ENCODE assay signal across 24 mouse cellular contexts in genomic region chr11:49425257-49425927, GRCm38 (mm10). TPM values are rescaled to one million over a fixed set of nuclear protein-coding genes. Genes with fewer than 3 reads are reported as not detected.
"Had no signal": no experiment of that assay in that cellular context is flagged by ENCODE, and none has a peak within 500 bp of the region (broad histone marks: within the 10 kb centered on the region; RNA-seq: fewer than 3 reads in every experiment).

No protein-coding gene starts in this region.

- ATAC-seq: midbrain, embryonic 13.5 days; midbrain, embryonic 15.5 days had no signal

- H3K9ac ChIP-seq: lung, embryonic 14.5 days; midbrain, embryonic 13.5 days; midbrain, embryonic 15.5 days; neural tube, embryonic 12.5 days; stomach, embryonic 15.5 days had no signal

- DNase-seq: lung, adult 18-20 months; lung, embryonic 14.5 days; lung, postnatal 10 days; lung, postnatal 4 days; right cerebral cortex, postnatal 14 days; thymus, adult 2 months; thymus, postnatal 25 days; thymus, postnatal 4 days had no signal

- H3K27ac ChIP-seq: midbrain, embryonic 10.5 days; midbrain, embryonic 13.5 days; midbrain, embryonic 15.5 days; neural tube, embryonic 12.5 days; stomach, embryonic 15.5 days; stomach, postnatal 0 days had no signal

- H3K4me1 ChIP-seq: midbrain, embryonic 10.5 days; midbrain, embryonic 13.5 days; midbrain, embryonic 15.5 days; neural tube, embryonic 12.5 days; stomach, embryonic 15.5 days had no signal

- H3K27me3 ChIP-seq: midbrain, embryonic 13.5 days; midbrain, embryonic 15.5 days; neural tube, embryonic 12.5 days; stomach, embryonic 15.5 days had no signal

- H3K4me3 ChIP-seq: midbrain, embryonic 10.5 days; midbrain, embryonic 13.5 days; midbrain, embryonic 15.5 days; neural tube, embryonic 12.5 days; stomach, embryonic 15.5 days had no signal

- H3K36me3 ChIP-seq: midbrain, embryonic 10.5 days; midbrain, embryonic 13.5 days; midbrain, embryonic 15.5 days; neural tube, embryonic 12.5 days; stomach, embryonic 15.5 days had no signal

- H3K9me3 ChIP-seq: midbrain, embryonic 10.5 days; midbrain, embryonic 13.5 days; midbrain, embryonic 15.5 days; neural tube, embryonic 12.5 days; stomach, embryonic 15.5 days had no signal

- H3K4me2 ChIP-seq: lung, embryonic 14.5 days; midbrain, embryonic 13.5 days; midbrain, embryonic 15.5 days; neural tube, embryonic 12.5 days; stomach, embryonic 15.5 days had no signal

RNA-seq across cellular contexts. Expression of gene Olfr1389, which starts 2.5 kb away (rescaled TPM):
- total RNA-seq: megakaryocyte-erythroid progenitor cell, adult 5-6 weeks; monocyte, adult 5-6 weeks; neutrophil, adult 5-6 weeks had no signal
- polyA plus RNA-seq: liver, embryonic 16.5 days; lung, embryonic 14.5 days; lung, embryonic 16.5 days; midbrain, embryonic 10.5 days; midbrain, embryonic 13.5 days; midbrain, embryonic 15.5 days; midbrain, postnatal 0 days; neural tube, embryonic 12.5 days; neural tube, embryonic 14.5 days; spleen, adult 2 months; stomach, embryonic 15.5 days; stomach, postnatal 0 days; thymus, adult 2 months; urinary bladder, adult 2 months had no signal

RNA-seq across cellular contexts. Expression of gene Olfr1388, which starts 11.0 kb away (rescaled TPM):
- total RNA-seq: midbrain, postnatal 0 days; monocyte, adult 5-6 weeks had no signal
- polyA plus RNA-seq: midbrain, embryonic 13.5 days; neural tube, embryonic 12.5 days; spleen, adult 2 months; stomach, postnatal 0 days; testis, adult 2 months had no signal

RNA-seq across cellular contexts. Expression of gene Olfr1387, which starts 29.8 kb away (rescaled TPM):
- total RNA-seq: megakaryocyte-erythroid progenitor cell, adult 5-6 weeks; midbrain, postnatal 0 days; monocyte, adult 5-6 weeks; neutrophil, adult 5-6 weeks had no signal
- polyA plus RNA-seq: liver, embryonic 16.5 days; lung, embryonic 14.5 days; lung, embryonic 16.5 days; midbrain, embryonic 10.5 days; midbrain, embryonic 13.5 days; midbrain, embryonic 15.5 days; midbrain, postnatal 0 days; neural tube, embryonic 12.5 days; neural tube, embryonic 14.5 days; spleen, adult 2 months; stomach, embryonic 15.5 days; stomach, postnatal 0 days; testis, adult 2 months; thymus, adult 2 months; urinary bladder, adult 2 months had no signal

RNA-seq across cellular contexts. Expression of gene Olfr1386, which starts 39.5 kb away (rescaled TPM):
- total RNA-seq: megakaryocyte-erythroid progenitor cell, adult 5-6 weeks; midbrain, postnatal 0 days; monocyte, adult 5-6 weeks; neutrophil, adult 5-6 weeks had no signal
- polyA plus RNA-seq: liver, embryonic 16.5 days; lung, embryonic 14.5 days; lung, embryonic 16.5 days; midbrain, embryonic 10.5 days; midbrain, embryonic 13.5 days; midbrain, embryonic 15.5 days; midbrain, postnatal 0 days; neural tube, embryonic 12.5 days; neural tube, embryonic 14.5 days; spleen, adult 2 months; stomach, embryonic 15.5 days; stomach, postnatal 0 days; testis, adult 2 months; thymus, adult 2 months; urinary bladder, adult 2 months had no signal
